Mouse (Mus musculus): ENCODE results near the gene Clpp.

Clpp gene

DNA sequence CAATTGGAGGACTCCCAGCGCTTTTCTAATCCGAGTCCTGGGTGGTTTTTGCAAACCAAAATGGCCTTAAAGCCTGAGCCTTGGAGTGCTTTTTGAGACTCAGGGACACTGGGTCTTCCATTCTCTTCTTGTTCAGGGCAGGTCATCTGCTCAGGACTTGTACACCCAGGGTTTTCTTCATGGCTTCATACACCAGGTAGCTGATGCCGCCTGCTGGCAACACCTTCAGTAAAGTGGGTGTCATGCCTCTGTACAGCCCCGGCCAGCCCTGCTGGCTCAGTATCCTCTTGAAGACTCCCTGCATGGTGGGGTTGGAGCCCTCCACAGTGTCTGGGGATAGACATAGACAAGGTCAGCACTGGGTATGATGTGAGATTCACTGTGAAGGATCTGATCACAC, 42.7 kb downstream of the Clpp start:
- no peak for DNase-seq

- no peak for DNase-seq
These were observed 48.9 kb downstream of the Clpp start for GRCm38 (mm10) chr17:57038978-57039377.

DNA sequence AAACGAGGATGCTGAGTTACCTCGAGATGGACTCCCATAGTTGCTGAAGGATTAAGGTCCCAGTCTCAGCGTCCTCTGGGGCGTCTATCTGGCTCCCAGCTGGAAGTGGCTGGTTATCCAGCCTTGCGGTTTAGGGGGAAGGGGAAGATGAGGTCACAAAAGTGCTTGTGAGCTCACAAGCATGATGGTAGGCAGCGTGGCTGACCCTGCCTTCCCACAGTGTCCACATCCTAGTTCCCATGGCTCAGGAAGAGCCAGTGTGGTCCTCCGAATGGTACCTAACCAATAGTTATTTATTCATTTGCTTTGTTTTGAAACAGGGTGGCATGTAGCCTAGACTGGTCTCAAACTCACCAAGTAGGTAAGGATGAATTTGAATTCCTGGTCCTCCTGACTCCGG, 51.4 kb downstream of the Clpp start, which contains the start of gene Slc25a41:
TSS of gene Slc25a41 (minus strand) at position 101 of the 400 bp plus-strand sequence.
- no peak for DNase-seq

Data from spleen, adult 18-20 months (tissue).